Mouse (Mus musculus) testis, adult 2 months (tissue): ENCODE results near the gene Plp1. TPM values are rescaled to one million over a fixed set of nuclear protein-coding genes. Genes with fewer than 3 reads are reported as not detected.

ENCODE experiments used
- H3K27ac ChIP-seq: fragments of 200-500 bp; 2 replicates; pipeline ENCODE4 v1.5.1; 2012; ENCODE audit warnings: low read depth, low read length; ENCODE audit not compliant: control insufficient read depth, insufficient read depth
- H3K27me3 ChIP-seq: fragments of 200-500 bp; 2 replicates; pipeline ENCODE4 v1.6.1; 2012; ENCODE audit warnings: mild to moderate bottlenecking, low read length, moderate library complexity; ENCODE audit not compliant: control insufficient read depth, insufficient read depth
- H3K36me3 ChIP-seq: fragments of 200-500 bp; 2 replicates; pipeline ENCODE4 v1.6.1; 2012; ENCODE audit warnings: mild to moderate bottlenecking, low read length; ENCODE audit not compliant: control insufficient read depth, insufficient read depth
- H3K4me1 ChIP-seq: fragments of 200-500 bp; 2 replicates; pipeline ENCODE4 v1.6.1; 2012; ENCODE audit warnings: low read length; ENCODE audit not compliant: control insufficient read depth, insufficient read depth
- H3K4me3 ChIP-seq: fragments of 200-500 bp; 2 replicates; pipeline ENCODE4 v1.5.1; 2012; ENCODE audit warnings: low read depth, mild to moderate bottlenecking, low read length, moderate library complexity, mixed read lengths; ENCODE audit not compliant: control insufficient read depth
- CTCF ChIP-seq: fragments of 200-500 bp; IDR thresholded peaks from 2 replicates; pipeline ENCODE4 v1.5.1; 2012; ENCODE audit warnings: low read depth, mild to moderate bottlenecking, inconsistent platforms, low read length, moderate library complexity; ENCODE audit not compliant: control insufficient read depth, insufficient read depth, insufficient replicate concordance
- POLR2A ChIP-seq: fragments of 200-500 bp; IDR thresholded peaks from 2 replicates; pipeline ENCODE4 v1.6.1; 2012; ENCODE audit warnings: low read depth, mild to moderate bottlenecking, inconsistent platforms, low read length, moderate library complexity; ENCODE audit not compliant: control insufficient read depth
- polyA plus RNA-seq: library from polyadenylated mRNA; depleted of rRNA; stranded (reverse); fragments of >200 nt; gene quantifications from 2 replicates; pipeline ENCODE4 v1.2.3, GENCODE M21; 2012; rRNA removed

Plp1 gene
- 10.6 and 15.6 TPM in 2 replicates for polyA plus RNA-seq

- Histone ChIP-seq H3K27me3 (no peaks in the 10 kb centered on the region), H3K4me1 (peaks cover 2% of the 10 kb centered on the region; the same call in 1 of the 2 replicates), H3K4me3 (no peak within 1 kb of the TSS), H3K36me3 (no peaks in the 10 kb centered on the region), H3K27ac (no peak within 1 kb of the TSS)
- TF ChIP-seq CTCF (no peak), POLR2A (no peak)
Measured at GRCm38 (mm10) chrX:136822371-136822770, at the start of gene Plp1. Gene Plp1, plus strand, starts transcription at chrX:136822671.

DNA sequence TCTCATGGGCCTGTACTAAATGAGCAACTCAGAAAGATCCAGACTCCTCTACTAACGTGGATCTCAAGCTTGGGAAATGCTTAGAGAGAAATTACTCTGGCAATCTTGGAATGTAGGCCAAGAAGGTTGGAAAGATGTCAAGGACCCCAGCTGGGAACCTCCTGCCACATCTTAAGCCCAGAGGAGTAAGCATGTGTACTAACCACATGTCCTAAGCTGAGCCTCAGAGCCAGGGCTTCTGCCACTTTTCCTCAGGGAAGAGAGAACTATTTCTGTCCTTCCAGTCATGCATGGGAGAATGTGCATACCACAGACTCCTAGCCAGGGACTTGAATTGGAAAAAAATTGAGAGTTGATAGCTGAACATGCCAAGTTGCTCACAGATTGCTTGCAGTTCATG lies 49.4 kb upstream of the Plp1 start:
- H3K4me3 ChIP-seq = no peak overlapping the region
- no peaks in the 10 kb centered on the region for H3K27me3 ChIP-seq
- H3K36me3 ChIP-seq = no peaks in the 10 kb centered on the region
- no peaks in the 10 kb centered on the region for H3K4me1 ChIP-seq
- TF ChIP-seq POLR2A (no peak), CTCF (no peak)
- H3K27ac ChIP-seq = no peak overlapping the region

GRCm38 (mm10) chrX:136778046-136778445 lies 44.4 kb upstream of the Plp1 start:
- Histone ChIP-seq H3K27ac (no peak overlapping the region), H3K4me1 (no peaks in the 10 kb centered on the region), H3K36me3 (no peaks in the 10 kb centered on the region), H3K4me3 (no peak overlapping the region), H3K27me3 (no peaks in the 10 kb centered on the region)
- TF ChIP-seq POLR2A (no peak), CTCF (no peak)

DNA sequence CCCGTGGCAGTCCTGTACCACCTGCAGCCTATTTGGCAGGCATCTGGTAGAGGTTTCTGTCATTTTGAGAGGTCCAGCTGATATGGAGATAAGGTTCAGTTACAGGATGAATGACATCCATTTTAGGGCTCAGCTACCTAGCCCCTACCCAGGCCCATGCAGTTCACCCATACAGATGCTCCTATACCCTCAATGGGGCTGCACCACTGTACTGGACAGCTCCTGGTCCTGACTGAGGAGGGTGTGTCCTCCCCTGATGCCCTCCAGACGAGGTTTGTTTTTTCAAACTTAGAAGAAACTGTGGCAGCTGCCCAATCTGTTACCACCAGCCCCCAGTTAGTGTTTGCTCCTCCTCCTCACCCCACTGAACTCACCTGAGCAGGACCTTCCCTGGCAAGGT lies 43.2 kb upstream of the Plp1 start:
- Histone ChIP-seq H3K27me3 (no peaks in the 10 kb centered on the region), H3K4me3 (no peak overlapping the region), H3K4me1 (no peaks in the 10 kb centered on the region), H3K27ac (no peak overlapping the region), H3K36me3 (no peaks in the 10 kb centered on the region)
- TF ChIP-seq CTCF (no peak), POLR2A (no peak)

GRCm38 (mm10) chrX:136780041-136780440 lies 42.4 kb upstream of the Plp1 start, which contains the start of gene Glra4:
Gene Glra4, minus strand, starts transcription at chrX:136780141.
- H3K27me3 ChIP-seq = no peaks in the 10 kb centered on the region
- no peak within 1 kb of the TSS for H3K4me3 ChIP-seq
- no peak for TF ChIP-seq CTCF
- TF ChIP-seq POLR2A = no peak
- no peak within 1 kb of the TSS for H3K27ac ChIP-seq
- no peaks in the 10 kb centered on the region for H3K4me1 ChIP-seq
- H3K36me3 ChIP-seq = no peaks in the 10 kb centered on the region

- TF ChIP-seq CTCF = no peak
- TF ChIP-seq POLR2A = no peak
- no peaks in the 10 kb centered on the region for H3K4me1 ChIP-seq
- no peaks in the 10 kb centered on the region for H3K27me3 ChIP-seq
- H3K36me3 ChIP-seq = no peaks in the 10 kb centered on the region
- no peak overlapping the region for H3K27ac ChIP-seq
- no peak overlapping the region for H3K4me3 ChIP-seq
Measured at GRCm38 (mm10) chrX:136789446-136789845, 33.0 kb upstream of the Plp1 start.

DNA sequence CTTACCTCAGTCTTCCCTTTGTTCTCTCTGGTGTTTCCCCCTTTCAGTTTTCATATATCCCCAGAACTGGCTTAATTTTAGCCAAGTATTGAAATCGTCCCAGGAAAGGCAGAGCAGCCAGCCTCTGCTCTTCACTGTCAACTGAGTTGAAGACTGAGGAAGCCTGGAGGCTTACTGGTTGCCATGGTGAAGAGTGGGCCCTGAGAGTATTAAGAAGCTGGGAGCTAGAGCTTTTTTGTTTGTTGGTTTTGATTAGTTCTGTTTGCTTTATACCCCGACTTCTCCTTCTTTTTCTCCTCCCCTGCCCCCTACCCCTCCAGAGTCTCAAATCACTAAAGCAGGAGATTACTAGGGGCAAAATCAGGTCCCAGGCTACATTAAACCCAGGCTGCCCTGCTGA lies 25.2 kb upstream of the Plp1 start:
- TF ChIP-seq POLR2A (no peak), CTCF (no peak)
- H3K36me3 ChIP-seq = no peaks in the 10 kb centered on the region
- H3K27ac ChIP-seq = no peak overlapping the region
- no peak overlapping the region for H3K4me3 ChIP-seq
- H3K27me3 ChIP-seq = no peaks in the 10 kb centered on the region
- H3K4me1 ChIP-seq = no peaks in the 10 kb centered on the region; the same call in 1 of the 2 replicates

DNA sequence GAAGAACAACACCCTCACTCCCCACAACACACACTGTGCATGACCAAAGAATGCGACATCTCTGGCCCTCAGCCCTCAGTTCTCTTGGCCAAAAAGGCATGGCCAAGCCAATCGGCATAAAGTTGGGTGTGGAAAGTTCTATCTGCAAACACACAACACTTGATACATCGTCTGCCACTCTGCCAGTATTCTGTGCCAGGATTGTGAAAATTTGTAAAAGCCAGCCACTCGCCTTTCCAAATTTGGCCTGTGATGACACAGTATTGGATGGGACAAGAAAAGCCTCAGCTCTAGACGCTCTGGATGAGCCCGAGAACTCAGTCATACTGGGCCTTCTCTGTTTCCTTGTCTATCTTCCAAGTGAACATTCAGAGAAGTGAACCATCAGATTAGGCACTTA lies 2.7 kb upstream of the Plp1 start:
- H3K36me3 ChIP-seq = no peaks in the 10 kb centered on the region
- no peak for TF ChIP-seq CTCF
- no peak for TF ChIP-seq POLR2A
- peaks cover 2% of the 10 kb centered on the region; the same call in 1 of the 2 replicates for H3K4me1 ChIP-seq
- H3K27ac ChIP-seq = peak overlapping the region; percentile 49
- no peaks in the 10 kb centered on the region for H3K27me3 ChIP-seq
- no peak overlapping the region for H3K4me3 ChIP-seq
